Mouse (Mus musculus) myocyte (in vitro differentiated cells): Measurements from ENCODE around the gene Thumpd3. TPM values are rescaled to one million over a fixed set of nuclear protein-coding genes. Genes with fewer than 3 reads are reported as not detected.

Source experiments
- H3K27me3 ChIP-seq: one replicate; pipeline ENCODE4 v1.6.1; 2011; ENCODE audit not compliant: control insufficient read depth, insufficient read depth, insufficient read length
- H3K36me3 ChIP-seq: one replicate; pipeline ENCODE4 v1.6.1; 2011; ENCODE audit not compliant: control insufficient read depth, insufficient read depth
- H3K4me2 ChIP-seq: one replicate; pipeline ENCODE4 v1.6.1; 2011; ENCODE audit warnings: low read depth, control low read depth
- H3K4me3 ChIP-seq: one replicate; pipeline ENCODE4 v1.5.1; 2011; ENCODE audit warnings: mild to moderate bottlenecking, control low read depth, moderate library complexity
- H3K79me2 ChIP-seq: one replicate; pipeline ENCODE4 v1.6.1; 2011; ENCODE audit not compliant: control insufficient read depth, insufficient read depth
- H3ac ChIP-seq: one replicate; pipeline ENCODE4 v1.6.1; 2011; ENCODE audit not compliant: control insufficient read depth, insufficient read length
- CEBPB ChIP-seq: IDR thresholded peaks from 2 replicates; pipeline ENCODE4 v1.6.1; 2011; ENCODE audit warnings: mild to moderate bottlenecking, moderate library complexity; ENCODE audit not compliant: poor library complexity, insufficient read depth, severe bottlenecking
- E2F4 ChIP-seq: IDR thresholded peaks from one replicate; pipeline ENCODE4 v1.6.1; 2011; ENCODE audit warnings: mild to moderate bottlenecking, control low read depth, moderate library complexity; ENCODE audit not compliant: insufficient read depth
- MAX ChIP-seq: IDR thresholded peaks from one replicate; pipeline ENCODE4 v1.6.1; 2011; ENCODE audit warnings: low read depth, mild to moderate bottlenecking, control low read depth
- MYOD1 ChIP-seq, 3 experiments: IDR thresholded peaks; one replicate each; pipeline ENCODE4 v1.6.1; 2011; ENCODE audit warnings: control low read depth in 2 of 3, low read depth in 2 of 3, mild to moderate bottlenecking in 2 of 3, moderate library complexity in 1 of 3; ENCODE audit not compliant: insufficient read length in 2 of 3, control insufficient read depth in 1 of 3
- MYOG ChIP-seq, 3 experiments: IDR thresholded peaks; one replicate each; pipeline ENCODE4 v1.6.1; 2011; ENCODE audit warnings: control low read depth in 2 of 3, low read depth in 2 of 3, mild to moderate bottlenecking in 2 of 3; ENCODE audit not compliant: insufficient read length in 2 of 3, control insufficient read depth in 1 of 3, insufficient read depth in 1 of 3
- POLR2A ChIP-seq: IDR thresholded peaks from one replicate; pipeline ENCODE4 v1.6.1; 2011; ENCODE audit warnings: low read depth, mild to moderate bottlenecking, control low read depth, moderate library complexity; ENCODE audit not compliant: insufficient read length
- POLR2AphosphoS2 ChIP-seq: IDR thresholded peaks from one replicate; pipeline ENCODE4 v1.6.1; 2011; ENCODE audit warnings: low read depth, control low read depth; ENCODE audit not compliant: insufficient read length
- REST ChIP-seq: IDR thresholded peaks from one replicate; pipeline ENCODE4 v1.6.1; 2011; ENCODE audit warnings: mild to moderate bottlenecking, control low read depth, moderate library complexity; ENCODE audit not compliant: insufficient read depth, insufficient read length
- SRF ChIP-seq: IDR thresholded peaks from one replicate; pipeline ENCODE4 v1.6.1; 2011; ENCODE audit warnings: low read depth; ENCODE audit not compliant: control insufficient read depth, insufficient read length
- TCF12 ChIP-seq: IDR thresholded peaks from one replicate; pipeline ENCODE4 v1.6.1; 2011; ENCODE audit warnings: mild to moderate bottlenecking, control low read depth; ENCODE audit not compliant: poor library complexity, insufficient read depth, severe bottlenecking
- TCF3 ChIP-seq: IDR thresholded peaks from one replicate; pipeline ENCODE4 v1.6.1; 2011; ENCODE audit warnings: low read depth, control low read depth; ENCODE audit not compliant: insufficient read length
- USF1 ChIP-seq: IDR thresholded peaks from one replicate; pipeline ENCODE4 v1.6.1; 2011; ENCODE audit warnings: low read depth, mild to moderate bottlenecking, control low read depth, moderate library complexity
- polyA plus RNA-seq: library from polyadenylated mRNA; unstranded; fragments of >200 nt; fragmentation: generic; extraction: Trizol; gene quantifications from one replicate; pipeline ENCODE4 v1.2.1, GENCODE M21; 2012; ENCODE audit warnings: missing spikeins

Gene Thumpd3
- polyA plus RNA-seq, 1 experiment = 22.9 TPM

GRCm38 (mm10) chr6:113011886-113012285, 34.1 kb upstream of the Thumpd3 start:
- Histone ChIP-seq H3K36me3 (no peaks in the 10 kb centered on the region), H3K27me3 (no peaks in the 10 kb centered on the region), H3ac (no peak overlapping the region), H3K79me2 (no peaks in the 10 kb centered on the region), H3K4me2 (no peak overlapping the region), H3K4me3 (no peak overlapping the region)
- TF ChIP-seq MYOD1 (IDR thresholded peaks at IDR 0.05; ENCODE audit: control insufficient read depth in 1 of 3, insufficient read length in 2 of 3, low read depth in 2 of 3) (no peak), TCF3 (no peak), USF1 (no peak), POLR2AphosphoS2 (no peak), MAX (no peak), E2F4 (no peak), REST (no peak)

DNA sequence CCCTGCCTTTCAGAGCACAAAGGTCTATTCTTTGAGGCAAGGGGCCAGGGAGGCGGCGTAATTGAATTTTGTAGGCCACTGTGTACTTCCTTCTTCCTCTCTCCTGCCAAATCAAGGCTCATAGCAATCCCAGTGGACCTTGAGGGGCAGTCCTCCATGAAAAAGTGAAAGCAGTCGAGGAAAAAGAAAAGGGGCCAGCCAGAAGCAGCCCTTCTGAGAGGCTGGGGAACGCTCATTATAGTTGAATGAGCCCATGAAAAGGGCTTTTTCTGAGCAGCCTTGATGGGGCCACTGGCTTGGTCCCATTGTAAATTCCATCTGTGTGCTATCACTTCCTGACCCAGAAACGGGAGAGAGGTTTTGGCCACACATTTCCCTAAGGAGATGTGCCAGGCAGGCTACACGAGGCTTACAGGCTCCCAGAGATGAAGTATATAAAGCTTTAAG, 33.5 kb upstream of the Thumpd3 start:
- no peak overlapping the region for H3ac ChIP-seq
- H3K79me2 ChIP-seq = no peaks in the 10 kb centered on the region
- H3K27me3 ChIP-seq = no peaks in the 10 kb centered on the region
- H3K4me2 ChIP-seq = peak overlapping the region; percentile 47
- no peak overlapping the region for H3K4me3 ChIP-seq
- no peaks in the 10 kb centered on the region for H3K36me3 ChIP-seq
- no peak for TF ChIP-seq USF1
- TF ChIP-seq REST = no peak
- TF ChIP-seq MYOD1 (IDR thresholded peaks at IDR 0.05; ENCODE audit: control insufficient read depth in 1 of 3, insufficient read length in 2 of 3, low read depth in 2 of 3) = no peak
- TF ChIP-seq TCF12 = no peak
- no peak for TF ChIP-seq E2F4
- no peak for TF ChIP-seq TCF3
- TF ChIP-seq MAX = no peak

GRCm38 (mm10) chr6:113013550-113013949, 32.5 kb upstream of the Thumpd3 start:
- no peaks in the 10 kb centered on the region for H3K27me3 ChIP-seq
- TF ChIP-seq TCF3 = no peak
- no peak for TF ChIP-seq MYOG (IDR thresholded peaks at IDR 0.05; ENCODE audit: control insufficient read depth in 1 of 3, insufficient read depth in 1 of 3, insufficient read length in 2 of 3, low read depth in 2 of 3)
- H3ac ChIP-seq = no peak overlapping the region
- no peak overlapping the region for H3K4me3 ChIP-seq
- H3K79me2 ChIP-seq = no peaks in the 10 kb centered on the region
- no peaks in the 10 kb centered on the region for H3K36me3 ChIP-seq
- no peak overlapping the region for H3K4me2 ChIP-seq

DNA sequence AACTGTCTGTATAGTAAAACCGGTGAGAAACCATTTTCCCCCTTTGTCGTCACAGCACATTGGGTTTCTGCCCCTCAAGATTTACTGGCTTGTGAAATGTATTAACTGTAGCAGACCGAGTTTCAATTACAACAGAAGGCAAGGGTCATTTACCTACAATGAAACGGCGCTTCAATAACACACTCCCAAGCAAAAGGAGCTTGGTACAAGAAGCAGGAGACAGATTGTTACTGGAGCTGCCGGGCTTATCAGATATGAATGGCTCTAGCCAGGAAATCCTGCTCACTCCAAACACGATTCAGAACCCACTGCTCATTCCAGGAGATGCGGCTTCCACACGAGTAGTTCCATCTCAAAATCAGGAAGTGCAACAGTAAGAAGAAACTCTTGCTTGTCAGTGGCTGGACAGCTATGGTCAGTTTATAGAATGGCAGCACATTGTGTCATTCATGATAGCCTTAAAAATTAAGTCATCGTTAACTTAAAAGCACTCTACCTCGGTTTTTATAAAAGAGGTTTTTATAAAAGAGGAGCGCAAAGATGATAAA, 28.5 kb upstream of the Thumpd3 start:
- Histone ChIP-seq H3K4me2 (no peak overlapping the region), H3K4me3 (no peak overlapping the region), H3K36me3 (no peaks in the 10 kb centered on the region), H3K79me2 (no peaks in the 10 kb centered on the region), H3ac (no peak overlapping the region), H3K27me3 (no peaks in the 10 kb centered on the region)
- TF ChIP-seq MYOD1 (IDR thresholded peaks at IDR 0.05; ENCODE audit: control insufficient read depth in 1 of 3, insufficient read length in 2 of 3, low read depth in 2 of 3) (no peak), SRF (no peak), MAX (no peak), POLR2AphosphoS2 (no peak), TCF12 (no peak), CEBPB (no peak), E2F4 (no peak), TCF3 (no peak), REST (no peak), MYOG (IDR thresholded peaks at IDR 0.05; ENCODE audit: control insufficient read depth in 1 of 3, insufficient read depth in 1 of 3, insufficient read length in 2 of 3, low read depth in 2 of 3) (no peak), POLR2A (no peak)

DNA sequence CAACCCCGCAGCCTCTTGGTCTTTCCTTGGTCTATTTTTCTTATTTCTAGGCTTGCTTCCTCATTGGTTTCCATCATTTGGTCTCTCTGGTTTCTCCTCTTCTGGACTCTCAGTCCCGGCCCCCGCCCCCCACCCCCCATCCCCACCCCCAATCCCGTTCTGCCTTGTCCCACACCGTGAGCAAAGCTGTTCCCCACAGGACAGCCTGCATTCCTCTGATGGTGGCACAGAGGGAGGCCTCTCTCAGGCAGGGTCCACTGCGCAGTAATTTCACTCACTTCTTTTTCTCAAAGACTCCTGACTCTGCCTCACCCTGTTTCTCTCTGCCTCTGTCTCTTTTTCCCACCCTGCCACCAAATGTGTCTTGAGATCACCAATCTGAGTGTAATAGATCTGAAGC, 27.9 kb upstream of the Thumpd3 start:
- TF ChIP-seq E2F4 (no peak), SRF (no peak), REST (no peak), USF1 (no peak), MYOG (IDR thresholded peaks at IDR 0.05; ENCODE audit: control insufficient read depth in 1 of 3, insufficient read depth in 1 of 3, insufficient read length in 2 of 3, low read depth in 2 of 3) (no peak), TCF3 (no peak)
- Histone ChIP-seq H3ac (no peak overlapping the region), H3K36me3 (no peaks in the 10 kb centered on the region), H3K4me3 (no peak overlapping the region), H3K4me2 (no peak overlapping the region), H3K27me3 (no peaks in the 10 kb centered on the region), H3K79me2 (no peaks in the 10 kb centered on the region)
